8 mouse cellular contexts compared by ENCODE assay signal in the genomic region with DNA sequence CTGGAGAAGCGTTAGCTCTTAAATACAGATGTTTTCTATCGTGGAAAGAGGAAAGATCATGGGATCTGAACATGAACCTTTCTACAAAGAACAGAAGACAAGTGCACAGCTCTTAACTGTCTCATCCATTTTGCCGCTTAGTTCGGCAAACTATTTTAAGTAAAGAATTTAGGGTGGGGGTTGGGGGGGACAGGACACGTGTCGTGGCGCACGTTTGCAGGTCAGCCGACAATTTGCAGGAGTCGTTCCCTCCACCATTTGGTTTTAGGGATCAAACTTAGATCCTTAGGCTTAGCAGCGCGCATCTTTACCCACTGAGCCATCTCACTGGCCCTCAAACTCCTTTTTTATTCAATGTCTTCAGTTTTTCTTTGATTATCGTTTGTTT. TPM values are rescaled to one million over a fixed set of nuclear protein-coding genes. Genes with fewer than 3 reads are reported as not detected.
DNase-seq lines count a peak whose midpoint lies in the region; ATAC-seq and TF ChIP-seq lines count a peak whose summit lies in the region.

No protein-coding gene starts in this region.

- peak overlapping the region; percentile 75 for H3K4me2 ChIP-seq in kidney, embryonic 14.5 days (replicated peaks; ENCODE audit: low read depth, low read length)
- H3K4me2 ChIP-seq in midbrain, embryonic 11.5 days = peak overlapping the region; percentile 45

- H3K27me3 ChIP-seq in kidney, embryonic 14.5 days (ENCODE audit: control insufficient read depth, insufficient read depth, low read length) = no peaks in the 10 kb centered on the region
- 0 out of 2 replicates have a peak, but pooled peaks cover 4% of the 10 kb centered on the region for H3K27me3 ChIP-seq in hindbrain, embryonic 10.5 days (ENCODE audit: insufficient read depth, poor library complexity, severe bottlenecking)
- no peaks in the 10 kb centered on the region for H3K27me3 ChIP-seq in midbrain, embryonic 11.5 days (ENCODE audit: control insufficient read depth, insufficient read depth, low read length)

- H3K9me3 ChIP-seq in kidney, embryonic 14.5 days (ENCODE audit: control insufficient read depth, low read length) = no peaks in the 10 kb centered on the region
- no peaks in the 10 kb centered on the region for H3K9me3 ChIP-seq in hindbrain, embryonic 10.5 days
- H3K9me3 ChIP-seq in midbrain, embryonic 11.5 days (ENCODE audit: control insufficient read depth, low read length) = no peaks in the 10 kb centered on the region

- TF ChIP-seq CTCF in bone marrow, adult 2 months (IDR thresholded peaks at IDR 0.05; ENCODE audit: control insufficient read depth, insufficient read depth, low read length) = no peak

- peak overlapping the region; percentile 99; the same call in 1 of the 2 replicates for H3K27ac ChIP-seq in kidney, embryonic 14.5 days (ENCODE audit: low read depth, low read length)
- no peak overlapping the region for H3K27ac ChIP-seq in bone marrow, adult 2 months (ENCODE audit: control insufficient read depth, insufficient read depth, low read depth, low read length, poor library complexity)
- H3K27ac ChIP-seq in hindbrain, embryonic 10.5 days = peak overlapping the region; percentile 100
- no peak overlapping the region for H3K27ac ChIP-seq in midbrain, embryonic 11.5 days (ENCODE audit: low read depth, low read length)

- TF ChIP-seq POLR2A in bone marrow, adult 2 months (IDR thresholded peaks at IDR 0.05; ENCODE audit: borderline replicate concordance, control insufficient read depth, low read depth, low read length) = no peak

- 0 out of 2 replicates have a peak, but pooled peaks have one; percentile 1 for ATAC-seq in kidney, embryonic 14.5 days (ENCODE audit: low FRiP score, low TSS enrichment)
- ATAC-seq in midbrain, embryonic 11.5 days (ENCODE audit: low FRiP score) = no peak

- H3K4me3 ChIP-seq in kidney, embryonic 14.5 days (ENCODE audit: low read length) = peak overlapping the region; percentile 94
- peak overlapping the region; percentile 71 for H3K4me3 ChIP-seq in bone marrow, adult 2 months (replicated peaks; ENCODE audit: control insufficient read depth, low read depth, low read length)
- peak overlapping the region; percentile 92 for H3K4me3 ChIP-seq in hindbrain, embryonic 10.5 days
- peak overlapping the region; percentile 94 for H3K4me3 ChIP-seq in midbrain, embryonic 11.5 days (ENCODE audit: low read depth, low read length)

- H3K9ac ChIP-seq in kidney, embryonic 14.5 days (ENCODE audit: low read depth, low read length) = peak overlapping the region; percentile 96; the same call in 1 of the 2 replicates
- peak overlapping the region; percentile 97; the same call in 1 of the 2 replicates for H3K9ac ChIP-seq in midbrain, embryonic 11.5 days (ENCODE audit: low read length)

- WGBS in kidney, embryonic 14.5 days = under 1% methylated on average over 13 of the region's 13 CpGs
- WGBS in bone marrow, adult 2 months = 9% methylated on average over 13 of the region's 13 CpGs
- whole genome bisulfite sequencing in hindbrain, embryonic 10.5 days = 2% methylated on average over 13 of the region's 13 CpGs
- 1% methylated on average over 13 of the region's 13 CpGs for WGBS in midbrain, embryonic 11.5 days

- no peaks in the 10 kb centered on the region; the same call in 1 of the 2 replicates for H3K36me3 ChIP-seq in kidney, embryonic 14.5 days (ENCODE audit: control insufficient read depth, insufficient read depth, low read length)
- no peaks in the 10 kb centered on the region for H3K36me3 ChIP-seq in hindbrain, embryonic 10.5 days
- no peaks in the 10 kb centered on the region for H3K36me3 ChIP-seq in midbrain, embryonic 11.5 days (ENCODE audit: control insufficient read depth, insufficient read depth, low read length)

- peaks cover 12% of the 10 kb centered on the region for H3K4me1 ChIP-seq in kidney, embryonic 14.5 days (ENCODE audit: control insufficient read depth, insufficient read depth, low read length)
- H3K4me1 ChIP-seq in bone marrow, adult 2 months (ENCODE audit: control insufficient read depth, insufficient read depth, low read length) = peaks cover 3% of the 10 kb centered on the region; the same call in 1 of the 2 replicates
- peaks cover 76% of the 10 kb centered on the region for H3K4me1 ChIP-seq in hindbrain, embryonic 10.5 days (replicated peaks)
- H3K4me1 ChIP-seq in midbrain, embryonic 11.5 days (ENCODE audit: control insufficient read depth, insufficient read depth, low read length) = peaks cover 49% of the 10 kb centered on the region

- no peak for DNase-seq in kidney, postnatal 14 days
- DNase-seq in hindbrain, embryonic 10.5 days (ENCODE audit: low spot score) = no peak
- no peak for DNase-seq in midbrain, embryonic 11.5 days (ENCODE audit: low spot score, missing footprints)
- DNase-seq in ovary, postnatal 10 days (ENCODE audit: low spot score) = no peak
- DNase-seq in thymus, postnatal 10 days (ENCODE audit: low spot score in 2 of 2) = no peak
- DNase-seq in cerebellum, postnatal 4 days (ENCODE audit: low spot score in 2 of 2) = no peak

RNA-seq across cellular contexts. Expression of a gene that starts 0.6 kb away (rescaled TPM):
- polyA plus RNA-seq in kidney, embryonic 14.5 days (2014; fragmentation: Nextera tagmentation; extraction: Ambion mirVana) = 9.1 and 10.0 TPM in 2 replicates
- 7.9 and 13.9 TPM in 2 replicates for polyA plus RNA-seq in bone marrow, adult 2 months (2011; ENCODE audit: insufficient read depth, insufficient read length, low replicate concordance, missing spikeins)
- polyA plus RNA-seq in hindbrain, embryonic 10.5 days (2016; fragmentation: Nextera tagmentation; extraction: Ambion mirVana) = 6.8 and 9.2 TPM in 2 replicates
- 7.4 and 7.6 TPM in 2 replicates for polyA plus RNA-seq in midbrain, embryonic 11.5 days (2014; fragmentation: Nextera tagmentation; extraction: Ambion mirVana)

Comparison
In these comparisons a context has a peak if more than half of its experiments do, and no peak if none do; other contexts are left out.
1. H3K27ac ChIP-seq: peak in kidney, embryonic 14.5 days (single experiment) and hindbrain, embryonic 10.5 days (single experiment); none in bone marrow, adult 2 months (single experiment) and midbrain, embryonic 11.5 days (single experiment).
2. Peak in every context shown above with its lines, with median percentiles within 50 percentile points of each other: H3K4me3 ChIP-seq.